Mouse (Mus musculus) neural tube, embryonic 11.5 days (tissue): ENCODE measurements at regions not wholly inside any gene's neighbourhood (a gene's known extent, or its start where the extent isn't known, plus 50 kb on each side); places are given as distances from the start of the nearest gene placed in this dataset.

Source experiments
- ATAC-seq: fragments of 200-750 bp; cut with Nextera tagmentation; 2 replicates; pipeline ENCODE4 v1.8.0; 2017; ENCODE audit warnings: moderate number of reproducible peaks, mild to moderate bottlenecking, moderate TSS enrichment, moderate library complexity; ENCODE audit not compliant: insufficient read depth, low FRiP score, low TSS enrichment
- DNase-seq: peaks from one replicate; pipeline ENCODE4 v3.0.0-alpha.2; 2015; ENCODE audit warnings: low spot score
- H3K27ac ChIP-seq: fragments of 300-500 bp; sonication (generic); 2 replicates; pipeline ENCODE4 v1.5.1; 2014; ENCODE audit warnings: low read depth, mild to moderate bottlenecking, low read length
- H3K27me3 ChIP-seq: fragments of 300-500 bp; sonication (generic); 2 replicates; pipeline ENCODE4 v1.6.1; 2014; ENCODE audit warnings: mild to moderate bottlenecking, low read length, mixed read lengths; ENCODE audit not compliant: control insufficient read depth, insufficient read depth
- H3K36me3 ChIP-seq: fragments of 300-500 bp; sonication (generic); 2 replicates; pipeline ENCODE4 v1.6.1; 2014; ENCODE audit warnings: mild to moderate bottlenecking, low read length, moderate library complexity, mixed read lengths; ENCODE audit not compliant: control insufficient read depth, insufficient read depth
- H3K4me1 ChIP-seq: fragments of 300-500 bp; sonication (generic); 2 replicates; pipeline ENCODE4 v1.6.1; 2014; ENCODE audit warnings: low read length, mixed read lengths; ENCODE audit not compliant: control insufficient read depth, insufficient read depth
- H3K4me2 ChIP-seq: fragments of 300-500 bp; sonication (generic); 2 replicates; pipeline ENCODE4 v1.6.1; 2014; ENCODE audit warnings: low read depth, mild to moderate bottlenecking, moderate library complexity
- H3K4me3 ChIP-seq: fragments of 300-500 bp; sonication (generic); 2 replicates; pipeline ENCODE4 v1.5.1; 2014; ENCODE audit warnings: low read depth, low read length
- H3K9ac ChIP-seq: fragments of 300-500 bp; sonication (generic); 2 replicates; pipeline ENCODE4 v1.6.1; 2014; ENCODE audit warnings: mild to moderate bottlenecking, low read length
- H3K9me3 ChIP-seq: fragments of 300-500 bp; sonication (generic); 2 replicates; pipeline ENCODE4 v1.6.1; 2016; ENCODE audit warnings: low read length; ENCODE audit not compliant: control insufficient read depth
- WGBS: fragments of 180-500 bp; shearing (Covaris S2); extraction: QIAGEN DNeasy Blood & Tissue Kit; methylation state at CpG from one replicate; pipeline ENCODE4 v1.1.7; 2014; 5-methylcytosine and 5-hydroxymethylcytosine counted together

DNA sequence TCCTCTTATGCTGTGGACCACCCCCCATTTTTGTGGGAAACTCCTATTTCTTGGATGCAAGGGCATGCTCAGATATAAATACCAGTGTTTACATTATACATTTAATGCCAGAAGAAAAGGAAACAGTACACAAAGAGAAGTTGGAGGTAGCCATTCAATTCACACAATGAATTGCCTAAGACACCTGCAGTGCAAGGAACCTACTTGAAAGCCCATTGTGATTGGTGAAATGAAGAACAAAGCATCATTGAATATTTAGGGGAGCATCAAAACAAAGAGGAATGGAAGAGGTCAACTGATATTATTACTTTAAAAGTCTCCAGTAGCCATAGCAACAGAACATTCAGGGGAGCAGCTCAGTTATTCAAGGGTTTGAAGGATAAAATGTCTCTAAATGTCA, 193.7 kb upstream of the Kcnj16 start:
- no peak overlapping the region for H3K4me3 ChIP-seq
- H3K9me3 ChIP-seq: no peaks in the 10 kb centered on the region
- no peaks in the 10 kb centered on the region for H3K36me3 ChIP-seq
- no peak overlapping the region for H3K9ac ChIP-seq
- H3K4me1 ChIP-seq: no peaks in the 10 kb centered on the region
- H3K4me2 ChIP-seq: no peak overlapping the region
- no peak for DNase-seq
- H3K27me3 ChIP-seq: no peaks in the 10 kb centered on the region
- H3K27ac ChIP-seq: no peak overlapping the region
- ATAC-seq: no peak

- DNase-seq: peak; percentile 30
- 39% methylated on average over 3 of the region's 3 CpGs for WGBS
- Histone ChIP-seq H3K4me2 (no peak overlapping the region), H3K4me1 (no peaks in the 10 kb centered on the region), H3K27me3 (no peaks in the 10 kb centered on the region), H3K9ac (no peak overlapping the region), H3K36me3 (no peaks in the 10 kb centered on the region), H3K4me3 (no peak overlapping the region), H3K27ac (no peak overlapping the region), H3K9me3 (no peaks in the 10 kb centered on the region)
- ATAC-seq: peak; percentile 50; the same call in 1 of the 2 replicates
Measured at GRCm38 (mm10) chr11:110781492-110782276, 186.1 kb upstream of the Kcnj16 start.

DNA sequence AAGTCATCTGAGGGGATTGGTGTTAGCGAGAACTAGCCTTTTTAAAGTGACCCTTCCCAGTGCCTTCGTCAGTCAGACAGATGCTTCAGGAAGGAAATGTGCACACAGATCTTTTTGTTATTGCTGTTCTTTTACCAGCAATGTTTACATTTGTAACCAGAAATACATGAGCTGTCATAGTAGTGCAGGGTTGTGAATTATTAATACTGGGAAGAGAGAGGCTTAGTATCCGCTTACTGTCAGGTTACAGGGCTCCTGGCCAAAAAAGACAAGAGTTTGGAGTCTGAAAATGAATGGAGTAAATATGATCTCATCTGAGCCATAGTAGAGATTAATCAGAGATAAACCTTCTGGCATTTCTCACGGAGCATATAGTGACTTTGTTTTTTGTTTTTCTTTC, 178.3 kb upstream of the Kcnj16 start:
- no peaks in the 10 kb centered on the region for H3K27me3 ChIP-seq
- no peak overlapping the region for H3K4me2 ChIP-seq
- H3K9me3 ChIP-seq: no peaks in the 10 kb centered on the region
- WGBS: 84% methylated on average over 4 of the region's 4 CpGs
- no peaks in the 10 kb centered on the region for H3K36me3 ChIP-seq
- no peak overlapping the region for H3K4me3 ChIP-seq
- no peaks in the 10 kb centered on the region for H3K4me1 ChIP-seq
- ATAC-seq: no peak
- H3K9ac ChIP-seq: no peak overlapping the region
- no peak for DNase-seq
- H3K27ac ChIP-seq: no peak overlapping the region

- Histone ChIP-seq H3K27me3 (no peaks in the 10 kb centered on the region), H3K9me3 (no peaks in the 10 kb centered on the region), H3K4me3 (no peak overlapping the region), H3K4me2 (no peak overlapping the region), H3K4me1 (no peaks in the 10 kb centered on the region), H3K27ac (no peak overlapping the region), H3K36me3 (no peaks in the 10 kb centered on the region), H3K9ac (no peak overlapping the region)
- 65% methylated on average over 8 of the region's 8 CpGs for WGBS
- ATAC-seq: no peak
- DNase-seq: no peak
Measured at GRCm38 (mm10) chr11:110799887-110800578, 167.8 kb upstream of the Kcnj16 start.

DNA sequence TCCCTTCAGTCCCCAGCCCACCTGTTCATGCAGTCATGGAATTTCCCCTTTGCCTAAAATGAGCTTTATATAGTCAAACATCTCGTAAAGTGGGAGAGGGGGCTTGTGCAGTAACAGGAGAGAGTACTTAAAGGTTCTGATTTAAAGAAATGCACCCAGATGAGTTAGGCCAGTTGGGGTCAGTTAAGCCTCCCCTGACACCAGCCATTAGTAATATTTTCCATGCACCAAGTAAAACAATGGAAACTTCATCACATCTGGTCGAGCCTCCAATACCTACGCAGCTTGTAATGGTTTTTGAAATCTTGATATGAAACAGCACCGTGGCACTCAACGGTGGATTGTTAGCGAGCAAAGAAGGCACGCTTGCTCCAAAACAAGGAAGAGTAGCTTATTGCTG, 165.8 kb upstream of the Kcnj16 start:
- Histone ChIP-seq H3K4me2 (no peak overlapping the region), H3K9me3 (no peaks in the 10 kb centered on the region), H3K27ac (no peak overlapping the region), H3K9ac (no peak overlapping the region), H3K4me1 (no peaks in the 10 kb centered on the region), H3K36me3 (no peaks in the 10 kb centered on the region), H3K27me3 (no peaks in the 10 kb centered on the region), H3K4me3 (no peak overlapping the region)
- 89% methylated on average over 7 of the region's 7 CpGs for WGBS
- no peak for DNase-seq
- no peak for ATAC-seq

DNA sequence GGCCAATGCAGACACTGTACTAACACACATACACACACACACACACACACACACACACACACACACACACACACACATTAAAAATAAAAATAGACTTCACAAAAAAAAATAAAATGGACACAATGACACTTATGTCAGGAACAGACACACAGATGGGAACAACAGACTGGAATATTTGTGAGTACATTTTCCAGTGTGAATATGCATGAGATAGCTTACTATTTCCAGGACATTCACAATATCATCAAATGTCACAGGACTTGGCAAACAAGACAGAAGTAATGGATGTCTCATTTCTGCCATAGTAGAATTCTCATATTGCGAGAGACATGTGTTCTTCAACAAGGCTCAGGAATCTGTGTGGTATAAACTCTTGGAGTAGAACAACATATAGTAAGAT, 163.8 kb upstream of the Kcnj16 start:
- no peak for DNase-seq
- H3K9ac ChIP-seq: no peak overlapping the region
- H3K27me3 ChIP-seq: no peaks in the 10 kb centered on the region
- H3K4me3 ChIP-seq: no peak overlapping the region
- H3K36me3 ChIP-seq: no peaks in the 10 kb centered on the region
- no peaks in the 10 kb centered on the region for H3K9me3 ChIP-seq
- ATAC-seq: no peak
- no peak overlapping the region for H3K27ac ChIP-seq
- WGBS: 97% methylated on average over 1 of the region's 1 CpGs
- H3K4me2 ChIP-seq: no peak overlapping the region
- no peaks in the 10 kb centered on the region for H3K4me1 ChIP-seq

DNA sequence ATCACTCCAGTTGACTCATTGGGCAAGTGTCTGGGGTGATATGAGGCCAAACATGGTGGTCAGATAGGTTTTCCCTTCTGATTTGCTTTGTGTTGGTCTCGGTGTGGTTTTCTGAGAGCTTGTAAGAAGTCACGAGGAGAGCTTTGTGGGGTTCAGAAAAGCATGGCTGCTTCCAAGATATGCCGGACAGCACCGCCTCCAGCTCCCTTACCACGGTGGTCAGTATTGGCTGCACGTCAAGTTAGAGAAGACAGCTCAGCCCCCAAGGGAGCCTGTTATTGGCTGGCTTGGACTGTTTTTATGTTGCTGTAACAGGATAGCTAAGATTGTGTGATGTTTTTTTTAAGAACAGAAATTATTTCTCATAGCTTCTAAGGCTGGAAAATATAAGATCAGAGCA, 154.7 kb upstream of the Kcnj16 start:
- H3K27me3 ChIP-seq: no peaks in the 10 kb centered on the region
- H3K9ac ChIP-seq: no peak overlapping the region
- H3K27ac ChIP-seq: no peak overlapping the region
- H3K9me3 ChIP-seq: no peaks in the 10 kb centered on the region
- no peaks in the 10 kb centered on the region for H3K36me3 ChIP-seq
- no peaks in the 10 kb centered on the region for H3K4me1 ChIP-seq
- DNase-seq (no peak), ATAC-seq (no peak)
- WGBS: 91% methylated on average over 6 of the region's 6 CpGs
- no peak overlapping the region for H3K4me2 ChIP-seq
- H3K4me3 ChIP-seq: no peak overlapping the region

- Histone ChIP-seq H3K4me2 (no peak overlapping the region), H3K36me3 (no peaks in the 10 kb centered on the region), H3K9me3 (no peaks in the 10 kb centered on the region), H3K9ac (no peak overlapping the region), H3K27me3 (no peaks in the 10 kb centered on the region), H3K27ac (no peak overlapping the region), H3K4me3 (no peak overlapping the region), H3K4me1 (no peaks in the 10 kb centered on the region)
- WGBS: 93% methylated on average over 9 of the region's 9 CpGs
- DNase-seq (no peak), ATAC-seq (no peak)
Measured at GRCm38 (mm10) chr11:110814732-110815131, 153.1 kb upstream of the Kcnj16 start.

DNA sequence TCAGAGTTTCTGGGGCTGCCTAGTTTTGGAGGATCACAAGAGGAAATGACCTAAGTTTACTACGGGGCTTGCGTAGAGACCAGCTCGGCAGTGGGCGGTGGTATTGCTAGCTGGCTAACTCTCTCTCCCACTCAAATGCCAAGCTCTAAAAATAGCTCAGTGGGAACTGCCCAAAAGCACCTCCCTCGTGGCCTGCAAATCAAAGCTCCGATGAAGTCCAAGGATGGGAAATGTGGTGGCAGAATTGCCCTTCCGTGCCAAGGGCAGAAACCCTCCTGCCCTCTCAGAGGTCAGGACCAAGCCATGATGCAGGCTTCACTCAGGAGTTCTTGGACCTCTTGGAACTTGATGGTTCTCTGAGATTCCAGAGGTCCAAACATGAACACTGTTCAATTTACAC, 152.6 kb upstream of the Kcnj16 start:
- Histone ChIP-seq H3K27me3 (no peaks in the 10 kb centered on the region), H3K27ac (no peak overlapping the region), H3K4me2 (no peak overlapping the region), H3K4me3 (no peak overlapping the region), H3K9ac (no peak overlapping the region), H3K9me3 (no peaks in the 10 kb centered on the region), H3K4me1 (no peaks in the 10 kb centered on the region), H3K36me3 (no peaks in the 10 kb centered on the region)
- ATAC-seq (no peak), DNase-seq (no peak)
- 89% methylated on average over 7 of the region's 7 CpGs for WGBS
